Mouse (Mus musculus) layer of hippocampus, adult 11-12 months (tissue): ENCODE data around the gene Tmem268.

Source experiments
- DNase-seq: peaks from one replicate; pipeline ENCODE4 v3.0.0; 2022; ENCODE audit warnings: low spot score

Tmem268 gene

GRCm38 (mm10) chr4:63555111-63555510, 3.5 kb upstream of the Tmem268 start:
- DNase-seq = no peak

- no peak for DNase-seq
Measured at GRCm38 (mm10) chr4:63556665-63557064, 1.9 kb upstream of the Tmem268 start.

GRCm38 (mm10) chr4:63557124-63558059, 1.2 kb upstream of the Tmem268 start:
- DNase-seq = no peak

- DNase-seq = no peak
Measured at GRCm38 (mm10) chr4:63559127-63559697, 631 bp downstream of the Tmem268 start.

- DNase-seq = no peak
Measured at GRCm38 (mm10) chr4:63560079-63560478, 1.5 kb downstream of the Tmem268 start.

GRCm38 (mm10) chr4:63561861-63562675, 3.5 kb downstream of the Tmem268 start:
- no peak for DNase-seq

GRCm38 (mm10) chr4:63562742-63563141, 4.2 kb downstream of the Tmem268 start:
- no peak for DNase-seq

- no peak for DNase-seq
Measured at GRCm38 (mm10) chr4:63567712-63568390, 9.3 kb downstream of the Tmem268 start.

- DNase-seq = no peak
Measured at GRCm38 (mm10) chr4:63569322-63569721, 10.7 kb downstream of the Tmem268 start.

GRCm38 (mm10) chr4:63570208-63570781, 11.7 kb downstream of the Tmem268 start:
- no peak for DNase-seq

- no peak for DNase-seq
Measured at GRCm38 (mm10) chr4:63572621-63573020, 14.0 kb downstream of the Tmem268 start.

- DNase-seq = no peak
Measured at GRCm38 (mm10) chr4:63579649-63580048, 21.1 kb downstream of the Tmem268 start.

GRCm38 (mm10) chr4:63580078-63580477, 21.5 kb downstream of the Tmem268 start:
- DNase-seq = no peak

- no peak for DNase-seq
Measured at GRCm38 (mm10) chr4:63582580-63582979, 24.0 kb downstream of the Tmem268 start.

GRCm38 (mm10) chr4:63585216-63585615, 26.6 kb downstream of the Tmem268 start:
- DNase-seq = no peak

GRCm38 (mm10) chr4:63586240-63586639, 27.7 kb downstream of the Tmem268 start:
- no peak for DNase-seq

- no peak for DNase-seq
Measured at GRCm38 (mm10) chr4:63589987-63590386, 31.4 kb downstream of the Tmem268 start.

- no peak for DNase-seq
Measured at GRCm38 (mm10) chr4:63590538-63590937, 32.0 kb downstream of the Tmem268 start.

- DNase-seq = no peak
Measured at GRCm38 (mm10) chr4:63594459-63595110, 36.0 kb downstream of the Tmem268 start.

GRCm38 (mm10) chr4:63595259-63595658, 36.7 kb downstream of the Tmem268 start:
- no peak for DNase-seq

- no peak for DNase-seq
Measured at GRCm38 (mm10) chr4:63596010-63596409, 37.4 kb downstream of the Tmem268 start.
